Mouse (Mus musculus): ENCODE results near the gene Mapkbp1. TPM values are rescaled to one million over a fixed set of nuclear protein-coding genes. Genes with fewer than 3 reads are reported as not detected.

Gene Mapkbp1
- polyA plus RNA-seq, 1 experiment from 2014 or later = 8.9 TPM

DNA sequence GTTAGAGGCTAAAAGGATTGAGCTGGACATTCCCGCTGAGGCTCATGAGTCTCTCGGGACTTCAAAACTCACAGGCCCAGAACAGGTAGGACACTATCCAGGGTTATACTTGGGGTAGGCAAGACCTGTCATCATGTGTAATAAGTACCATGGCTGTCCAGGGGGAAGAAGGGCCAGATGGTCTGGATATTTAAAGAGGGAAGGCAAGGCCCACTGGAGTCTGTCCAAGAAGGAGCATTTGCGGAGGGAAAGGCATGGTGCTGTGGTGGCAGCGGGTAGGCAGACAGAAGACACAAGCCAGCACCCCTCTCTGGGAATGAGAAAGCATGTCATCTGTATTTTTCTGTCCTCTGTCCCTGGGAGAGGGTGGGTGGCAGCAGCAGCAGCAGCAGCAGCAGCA, 101.6 kb downstream of the Mapkbp1 start:
- no peaks in the 10 kb centered on the region for H3K9me3 ChIP-seq (ENCODE audit: control insufficient read depth, low read length)
- WGBS = 96% methylated on average over 4 of the region's 4 CpGs

DNA sequence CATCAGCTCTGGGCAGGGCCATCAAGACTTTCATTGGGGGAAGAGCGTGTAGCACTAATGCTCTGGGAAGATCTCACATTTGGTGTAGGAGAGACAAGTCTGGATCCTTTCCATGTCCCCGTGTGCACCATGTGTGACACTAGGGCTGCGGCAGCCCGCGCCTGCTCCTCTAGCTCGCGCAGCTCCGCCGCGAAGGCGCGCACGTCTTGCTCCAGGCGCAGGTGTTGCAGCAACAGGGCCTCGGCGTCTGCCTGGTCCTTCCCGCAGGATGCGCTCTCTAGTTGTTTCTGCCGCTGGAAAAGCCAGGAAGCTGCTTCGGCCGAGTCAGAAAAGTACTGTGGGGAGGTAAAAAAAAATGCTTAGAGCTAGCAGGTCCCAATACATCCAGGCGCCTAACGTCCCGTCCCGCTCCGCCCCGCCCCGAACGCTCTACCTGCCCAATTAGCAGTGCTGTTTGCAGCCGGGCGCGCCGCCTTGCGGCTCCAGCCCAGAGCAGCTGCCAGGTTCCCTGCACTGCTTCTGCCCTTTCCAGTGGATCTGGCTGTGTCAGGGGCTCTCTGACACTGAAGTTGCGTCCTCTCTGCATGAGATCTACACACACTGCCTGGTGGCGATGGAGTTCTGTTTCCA, 103.7 kb downstream of the Mapkbp1 start:
- peak; percentile 62; the same call in 1 of the 2 replicates for ATAC-seq (ENCODE audit: low FRiP score)
- peaks cover 32% of the 10 kb centered on the region for H3K27me3 ChIP-seq (ENCODE audit: control insufficient read depth, insufficient read depth, low read length)
- peak; percentile 53 for DNase-seq (ENCODE audit: low spot score)
- H3K27ac ChIP-seq = no peak overlapping the region
- WGBS = 2% methylated on average over 36 of the region's 36 CpGs
- peak overlapping the region; percentile 62 for H3K4me2 ChIP-seq (replicated peaks)
- H3K9me3 ChIP-seq (ENCODE audit: control insufficient read depth, low read length) = no peaks in the 10 kb centered on the region
- H3K4me1 ChIP-seq (replicated peaks; ENCODE audit: control insufficient read depth, insufficient read depth, low read length) = no peaks in the 10 kb centered on the region
- H3K36me3 ChIP-seq (replicated peaks; ENCODE audit: control insufficient read depth, insufficient read depth) = no peaks in the 10 kb centered on the region
- H3K9ac ChIP-seq = peak overlapping the region; percentile 35
- peak overlapping the region; percentile 34 for H3K4me3 ChIP-seq (replicated peaks; ENCODE audit: low read length)

More for the DNA sequence above, 101.6 kb downstream of the Mapkbp1 start:
- Histone ChIP-seq H3K27me3 (ENCODE audit: control insufficient read depth, insufficient read depth, low read length) (peaks cover 32% of the 10 kb centered on the region), H3K36me3 (replicated peaks; ENCODE audit: control insufficient read depth, insufficient read depth) (no peaks in the 10 kb centered on the region), H3K27ac (no peak overlapping the region), H3K4me2 (replicated peaks) (no peak overlapping the region), H3K9ac (no peak overlapping the region), H3K4me3 (replicated peaks; ENCODE audit: low read length) (no peak overlapping the region), H3K4me1 (replicated peaks; ENCODE audit: control insufficient read depth, insufficient read depth, low read length) (no peaks in the 10 kb centered on the region)
- ATAC-seq (ENCODE audit: low FRiP score) = no peak
- no peak for DNase-seq (ENCODE audit: low spot score)

Small RNA genes lying within 50 kb of the gene (microRNA-seq; reads per million reads assigned to microRNA genes)
- gene Mir7665 = not detected

Other genes with a start within 250 kb of the Mapkbp1 start
- 0.31 and 0.33 TPM in 2 replicates for gene Itpka, start 230.4 kb upstream of the Mapkbp1 start, polyA plus RNA-seq (2014; fragmentation: Nextera tagmentation; extraction: Ambion mirVana)
- 1.6 and 2.7 TPM in 2 replicates for gene Ltk, start 212.3 kb upstream of the Mapkbp1 start, polyA plus RNA-seq (2014; fragmentation: Nextera tagmentation; extraction: Ambion mirVana)
- gene Rpap1, start 185.2 kb upstream of the Mapkbp1 start, polyA plus RNA-seq (2014; fragmentation: Nextera tagmentation; extraction: Ambion mirVana) = 15.8 and 18.1 TPM in 2 replicates
- gene Tyro3, start 175.0 kb upstream of the Mapkbp1 start, polyA plus RNA-seq (2014; fragmentation: Nextera tagmentation; extraction: Ambion mirVana) = 26.4 and 26.7 TPM in 2 replicates
- gene Mga, start 75.5 kb upstream of the Mapkbp1 start, polyA plus RNA-seq (2014; fragmentation: Nextera tagmentation; extraction: Ambion mirVana) = 34.0 and 35.1 TPM in 2 replicates
- gene Jmjd7, start 54.8 kb downstream of the Mapkbp1 start, polyA plus RNA-seq (2014; fragmentation: Nextera tagmentation; extraction: Ambion mirVana) = 16.6 and 23.3 TPM in 2 replicates
- 4.0 and 4.3 TPM in 2 replicates for gene Gm28042, start 54.8 kb downstream of the Mapkbp1 start, polyA plus RNA-seq (2014; fragmentation: Nextera tagmentation; extraction: Ambion mirVana)
- gene Pla2g4b, start 60.7 kb downstream of the Mapkbp1 start, polyA plus RNA-seq (2014; fragmentation: Nextera tagmentation; extraction: Ambion mirVana) = 1.9 and 2.7 TPM in 2 replicates
- gene Ehd4, start 181.9 kb downstream of the Mapkbp1 start, polyA plus RNA-seq (2014; fragmentation: Nextera tagmentation; extraction: Ambion mirVana) = 13.9 and 15.8 TPM in 2 replicates

Measured in hindbrain, embryonic 14.5 days (tissue).